Comparison of ENCODE assay signal across 23 mouse cellular contexts in the genomic region with DNA sequence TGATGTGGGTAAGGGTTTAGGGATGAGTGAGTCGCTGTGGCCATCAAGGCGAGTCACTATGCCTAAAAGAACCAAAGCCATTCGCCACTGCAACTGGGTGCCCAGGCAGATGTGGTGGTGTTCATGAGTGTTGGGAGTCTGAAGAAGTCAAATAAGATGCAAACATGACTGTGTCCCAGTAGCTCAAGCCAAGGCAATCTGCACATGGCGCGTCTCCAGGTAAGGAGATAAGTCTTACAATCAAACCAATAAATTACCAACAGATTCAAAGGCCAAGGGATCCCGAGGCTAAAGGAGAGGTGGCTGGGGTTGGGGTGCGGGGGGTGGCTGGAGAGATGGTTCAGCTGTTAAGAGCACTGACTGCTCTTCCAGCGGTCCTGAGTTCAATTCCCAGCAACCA. TPM values are rescaled to one million over a fixed set of nuclear protein-coding genes. Genes with fewer than 3 reads are reported as not detected.
"Had no signal": no experiment of that assay in that cellular context is flagged by ENCODE, and none has a peak within 500 bp of the region (broad histone marks: within the 10 kb centered on the region; RNA-seq: fewer than 3 reads in every experiment).

No protein-coding gene starts in this region.

- DNase-seq: retina, postnatal 1 day; right cerebral cortex, adult 18-20 months; right cerebral cortex, postnatal 14 days; right cerebral cortex, postnatal 25 days; right cerebral cortex, postnatal 4 days; spleen, adult 18-20 months; thymus, adult 18-20 months; thymus, adult 2 months; thymus, postnatal 14 days; thymus, postnatal 25 days; thymus, postnatal 36 days; thymus, postnatal 4 days had no signal

- H3K9ac ChIP-seq: neural tube, embryonic 13.5 days; neural tube, embryonic 15.5 days; stomach, embryonic 15.5 days had no signal

- H3K4me2 ChIP-seq: neural tube, embryonic 13.5 days; neural tube, embryonic 15.5 days; stomach, embryonic 15.5 days had no signal

- H3K4me1 ChIP-seq: stomach, embryonic 15.5 days had no signal

- H3K4me3 ChIP-seq: neural tube, embryonic 13.5 days; neural tube, embryonic 15.5 days; stomach, embryonic 15.5 days had no signal

- H3K27ac ChIP-seq: neural tube, embryonic 13.5 days; neural tube, embryonic 15.5 days; stomach, embryonic 15.5 days; stomach, postnatal 0 days had no signal

- H3K27me3 ChIP-seq: stomach, embryonic 15.5 days had no signal

- H3K9me3 ChIP-seq: neural tube, embryonic 13.5 days; neural tube, embryonic 15.5 days; stomach, embryonic 15.5 days had no signal

- H3K36me3 ChIP-seq: neural tube, embryonic 13.5 days; neural tube, embryonic 15.5 days; stomach, embryonic 15.5 days had no signal

RNA-seq across cellular contexts. Expression of a gene that starts 6.1 kb away (rescaled TPM):
- total RNA-seq: neutrophil, adult 5-6 weeks had no signal
- polyA plus RNA-seq: neural tube, embryonic 13.5 days; neural tube, embryonic 14.5 days; neural tube, embryonic 15.5 days; spleen, adult 2 months; stomach, embryonic 14.5 days; stomach, embryonic 15.5 days; stomach, embryonic 16.5 days; stomach, postnatal 0 days; thymus, adult 2 months; thymus, postnatal 0 days; urinary bladder, adult 2 months had no signal

RNA-seq across cellular contexts. Expression of a gene that starts 52.6 kb away (rescaled TPM):
- total RNA-seq: neutrophil, adult 5-6 weeks had no signal
